Mouse (Mus musculus) heart, postnatal 0 days (tissue): ENCODE results near the gene H2-Q4. TPM values are rescaled to one million over a fixed set of nuclear protein-coding genes. Genes with fewer than 3 reads are reported as not detected.
"Not testable (repeated sequence)": the region's sequence is repeated elsewhere in the genome, so short reads cannot be mapped to it uniquely, and the experiment has no call there.

Experiments used
- ATAC-seq: fragments of 200-750 bp; cut with Nextera tagmentation; 2 replicates; pipeline ENCODE4 v1.8.0; 2017; ENCODE audit warnings: low read depth, moderate number of reproducible peaks, moderate library complexity; ENCODE audit not compliant: insufficient read depth
- DNase-seq: peaks from one replicate; pipeline ENCODE4 v3.0.0-alpha.2; 2016; ENCODE audit warnings: low spot score
- H3K27ac ChIP-seq: fragments of 300-500 bp; sonication (generic); 2 replicates; pipeline ENCODE4 v1.5.1; 2014; ENCODE audit warnings: low read depth, mild to moderate bottlenecking
- H3K27me3 ChIP-seq: fragments of 300-500 bp; sonication (generic); 2 replicates; pipeline ENCODE4 v1.6.1; 2014; ENCODE audit warnings: low read length, mixed read lengths; ENCODE audit not compliant: control insufficient read depth, insufficient read depth
- H3K36me3 ChIP-seq: fragments of 300-500 bp; sonication (generic); replicated peaks from 2 replicates; pipeline ENCODE4 v1.6.1; 2014; ENCODE audit warnings: low read length, mixed read lengths; ENCODE audit not compliant: control insufficient read depth, insufficient read depth
- H3K4me1 ChIP-seq: fragments of 300-500 bp; sonication (generic); 2 replicates; pipeline ENCODE4 v1.6.1; 2014; ENCODE audit warnings: antibody characterized with exemption; ENCODE audit not compliant: control insufficient read depth, insufficient read depth
- H3K4me2 ChIP-seq: fragments of 300-500 bp; sonication (generic); 2 replicates; pipeline ENCODE4 v1.6.1; 2014; ENCODE audit warnings: low read depth, mild to moderate bottlenecking, low read length, moderate library complexity
- H3K4me3 ChIP-seq: fragments of 300-500 bp; sonication (generic); 2 replicates; pipeline ENCODE4 v1.5.1; 2014; ENCODE audit warnings: low read depth, low read length
- H3K9ac ChIP-seq: fragments of 300-500 bp; sonication (generic); replicated peaks from 2 replicates; pipeline ENCODE4 v1.6.1; 2014; ENCODE audit warnings: low read depth, low read length, mixed read lengths
- H3K9me3 ChIP-seq: fragments of 300-500 bp; sonication (generic); replicated peaks from 2 replicates; pipeline ENCODE4 v1.6.1; 2016; ENCODE audit warnings: low read length; ENCODE audit not compliant: control insufficient read depth
- CTCF ChIP-seq: IDR thresholded peaks from 2 replicates; pipeline ENCODE4 v1.5.1; 2016; ENCODE audit warnings: antibody characterized with exemption, control low read depth, low read depth
- WGBS: fragments of 180-500 bp; shearing (Covaris S2); extraction: QIAGEN DNeasy Blood & Tissue Kit; methylation state at CpG from one replicate; pipeline ENCODE4 v1.1.7; 2014; 5-methylcytosine and 5-hydroxymethylcytosine counted together
- polyA plus RNA-seq: library from polyadenylated mRNA; unstranded; fragments of >200 nt; fragmentation: Nextera tagmentation; extraction: Ambion mirVana; gene quantifications from 2 replicates; pipeline ENCODE4 v1.2.1, GENCODE M21; 2015
- total RNA-seq: library from RNA; depleted of rRNA; stranded (reverse); fragments of >200 nt; gene quantifications from 2 replicates; pipeline ENCODE4 v1.2.3, GENCODE M21; 2014; ENCODE audit warnings: low replicate concordance; rRNA removed

Gene H2-Q4
- total and polyA plus RNA-seq, 2 experiments from 2014 or later = 2.8 to 6.9 TPM

DNA sequence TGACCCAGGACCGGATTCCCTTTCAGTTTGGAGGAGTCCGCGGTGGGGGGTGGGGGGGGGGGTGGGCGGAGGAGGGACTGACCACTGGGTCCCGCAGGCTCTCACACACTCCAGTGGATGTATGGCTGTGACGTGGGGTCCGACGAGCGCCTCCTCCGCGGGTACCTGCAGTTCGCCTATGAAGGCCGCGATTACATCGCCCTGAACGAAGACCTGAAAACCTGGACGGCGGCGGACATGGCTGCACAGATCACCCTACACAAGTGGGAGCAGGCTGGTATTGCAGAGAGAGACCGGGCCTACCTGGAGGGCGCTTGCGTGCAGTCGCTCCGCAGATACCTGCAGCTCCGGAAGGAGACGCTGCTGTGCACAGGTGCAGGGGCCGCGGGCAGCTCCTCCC lies 46.1 kb downstream of the H2-Q4 start:
- peak overlapping the region; percentile 41 for H3K4me3 ChIP-seq
- not testable (repeated sequence) for H3K9me3 ChIP-seq, H3K4me1 ChIP-seq, DNase-seq, H3K36me3 ChIP-seq, ATAC-seq, H3K27ac ChIP-seq, H3K9ac ChIP-seq
- peaks cover 26% of the 10 kb centered on the region for H3K27me3 ChIP-seq
- peak overlapping the region; percentile 59 for H3K4me2 ChIP-seq
- WGBS = 17% methylated on average over 25 of the region's 28 CpGs

DNA sequence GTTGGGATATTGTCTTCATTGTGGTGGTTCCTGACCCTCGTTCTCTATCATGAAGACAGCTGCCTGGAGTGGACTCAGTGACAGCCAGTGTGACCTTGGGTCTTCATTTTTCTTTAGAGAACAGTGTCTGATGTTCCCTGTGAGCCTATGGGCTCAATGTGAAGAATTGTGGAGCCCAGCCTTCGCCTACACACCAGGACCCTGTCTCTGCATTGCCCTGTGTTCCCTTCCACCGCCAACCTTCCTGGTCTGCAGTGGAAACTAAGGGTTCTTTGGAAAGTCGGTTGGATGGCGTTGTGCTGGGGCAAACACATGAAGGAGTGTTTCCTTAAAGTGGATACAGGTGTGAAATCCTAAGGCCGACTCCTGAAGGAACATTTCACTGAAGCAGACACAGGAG lies 49.5 kb downstream of the H2-Q4 start:
- H3K9me3 ChIP-seq, H3K9ac ChIP-seq, H3K4me2 ChIP-seq, ATAC-seq, H3K4me1 ChIP-seq, H3K4me3 ChIP-seq, H3K27ac ChIP-seq, H3K36me3 ChIP-seq, DNase-seq: not testable (repeated sequence)
- WGBS = 80% methylated on average over 6 of the region's 6 CpGs
- peaks cover 18% of the 10 kb centered on the region for H3K27me3 ChIP-seq

DNA sequence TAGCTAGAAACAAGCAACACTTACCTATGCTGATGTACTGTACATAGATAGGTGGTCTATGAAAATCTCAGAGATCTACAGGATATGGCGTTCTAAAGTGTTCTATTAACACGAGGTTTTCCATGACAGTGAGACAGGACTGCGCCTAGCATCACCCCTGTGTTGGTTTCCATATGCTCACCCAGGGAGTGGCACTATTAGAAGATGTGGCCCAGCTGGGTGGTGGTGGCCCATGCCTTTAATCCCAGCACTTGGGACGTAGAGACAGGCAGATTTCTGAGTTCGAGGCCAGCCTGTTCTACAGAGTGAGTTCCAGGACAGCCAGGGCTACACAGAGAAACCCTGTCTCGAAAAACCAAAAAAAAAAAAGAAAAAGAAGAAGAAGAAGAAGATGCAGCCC lies 51.3 kb downstream of the H2-Q4 start:
- 77% methylated on average over 6 of the region's 6 CpGs for WGBS
- H3K4me1 ChIP-seq, H3K9me3 ChIP-seq, H3K4me2 ChIP-seq, ATAC-seq, H3K27ac ChIP-seq, H3K9ac ChIP-seq, DNase-seq, H3K36me3 ChIP-seq, H3K4me3 ChIP-seq, H3K27me3 ChIP-seq: not testable (repeated sequence)

DNA sequence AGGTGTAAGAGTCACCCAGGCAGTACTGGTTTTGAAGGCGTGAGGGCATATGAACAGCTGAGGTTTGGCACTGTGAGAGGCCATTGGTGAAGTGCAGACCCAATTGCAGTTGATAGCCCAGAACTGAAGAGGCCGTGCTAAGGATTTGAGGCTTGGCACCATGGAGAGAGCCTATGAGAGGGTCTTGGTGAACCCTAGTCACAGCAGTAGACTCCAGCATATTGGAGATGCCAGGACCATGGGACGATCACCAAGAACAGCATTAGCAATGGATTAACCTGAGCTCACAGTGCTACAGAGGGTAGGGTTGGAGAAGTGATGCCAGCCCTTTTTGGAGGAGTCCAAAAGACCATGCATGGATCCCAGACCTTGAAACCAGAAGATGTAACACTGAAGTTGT lies 52.8 kb downstream of the H2-Q4 start:
- not testable (repeated sequence) for H3K4me1 ChIP-seq, H3K9me3 ChIP-seq, H3K27ac ChIP-seq, DNase-seq, ATAC-seq, H3K36me3 ChIP-seq, H3K9ac ChIP-seq, H3K4me3 ChIP-seq, H3K27me3 ChIP-seq, H3K4me2 ChIP-seq
- 70% methylated on average over 2 of the region's 3 CpGs for WGBS

DNA sequence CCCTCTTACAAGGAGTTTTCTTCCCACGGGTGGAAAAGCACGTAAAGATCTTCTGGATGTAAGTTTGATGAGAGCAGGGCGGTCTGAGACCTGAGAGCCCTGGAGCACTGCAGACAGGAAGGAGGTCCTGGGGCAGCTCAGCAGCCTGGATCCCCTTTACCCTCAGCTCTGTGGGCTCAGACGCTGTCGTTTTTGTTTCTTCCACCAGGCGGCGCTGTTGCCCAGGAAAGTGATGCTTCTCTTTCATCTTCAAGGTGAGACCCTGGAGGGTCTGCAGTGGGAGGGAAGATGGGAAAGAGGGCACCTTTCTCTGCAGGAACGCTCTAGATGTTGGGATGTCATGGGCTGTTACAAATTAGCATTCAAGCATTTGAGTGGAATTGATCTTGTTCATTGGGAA lies 55.4 kb downstream of the H2-Q4 start:
- 7% methylated on average over 8 of the region's 8 CpGs for WGBS
- peaks cover 13% of the 10 kb centered on the region for H3K27me3 ChIP-seq
- not testable (repeated sequence) for H3K9me3 ChIP-seq, H3K36me3 ChIP-seq, H3K9ac ChIP-seq, H3K27ac ChIP-seq, H3K4me3 ChIP-seq, DNase-seq, H3K4me1 ChIP-seq, H3K4me2 ChIP-seq, ATAC-seq
- TF ChIP-seq CTCF = peak; percentile 60

Other genes with a start within 250 kb of the H2-Q4 start
- gene Apom, start 247.6 kb upstream of the H2-Q4 start, total RNA-seq = not detected in 2 replicates
- 0.11 TPM in 2 replicates for gene Apom, start 247.6 kb upstream of the H2-Q4 start, polyA plus RNA-seq
- 188 and 235 TPM in 2 replicates for gene Bag6, start 244.4 kb upstream of the H2-Q4 start, total RNA-seq
- gene Bag6, start 244.4 kb upstream of the H2-Q4 start, polyA plus RNA-seq = 35.6 and 37.7 TPM in 2 replicates
- 99.2 and 120 TPM in 2 replicates for gene Prrc2a, start 214.7 kb upstream of the H2-Q4 start, total RNA-seq
- gene Prrc2a, start 214.7 kb upstream of the H2-Q4 start, polyA plus RNA-seq = 56.6 and 60.7 TPM in 2 replicates
- 1.8 TPM in 1 of 2 replicates, not detected in the other for gene Aif1, start 203.5 kb upstream of the H2-Q4 start, total RNA-seq
- 6.5 and 7.5 TPM in 2 replicates for gene Aif1, start 203.5 kb upstream of the H2-Q4 start, polyA plus RNA-seq
- gene Lst1, start 191.2 kb upstream of the H2-Q4 start, total RNA-seq = 6.6 and 52.7 TPM in 2 replicates
- 7.0 and 9.7 TPM in 2 replicates for gene Lst1, start 191.2 kb upstream of the H2-Q4 start, polyA plus RNA-seq
- gene Ltb, start 185.2 kb upstream of the H2-Q4 start, total RNA-seq = 0.27 and 1.0 TPM in 2 replicates
- gene Ltb, start 185.2 kb upstream of the H2-Q4 start, polyA plus RNA-seq = 0.33 and 0.48 TPM in 2 replicates
- 0.53 TPM in 1 of 2 replicates, not detected in the other for gene Tnf, start 177.6 kb upstream of the H2-Q4 start, total RNA-seq
- gene Tnf, start 177.6 kb upstream of the H2-Q4 start, polyA plus RNA-seq = 0.12 and 0.21 TPM in 2 replicates
- gene Lta, start 174.3 kb upstream of the H2-Q4 start, total RNA-seq = not detected in 2 replicates
- gene Lta, start 174.3 kb upstream of the H2-Q4 start, polyA plus RNA-seq = not detected in 2 replicates
- 0.93 TPM in 1 of 2 replicates, not detected in the other for gene Gm16181, start 158.8 kb upstream of the H2-Q4 start, total RNA-seq
- gene Gm16181, start 158.8 kb upstream of the H2-Q4 start, polyA plus RNA-seq = 0.81 and 0.87 TPM in 2 replicates
- gene Atp6v1g2, start 146.0 kb upstream of the H2-Q4 start, total RNA-seq = 3.2 and 3.7 TPM in 2 replicates
- gene Atp6v1g2, start 146.0 kb upstream of the H2-Q4 start, polyA plus RNA-seq = 10.6 and 10.7 TPM in 2 replicates
- gene Nfkbil1, start 143.8 kb upstream of the H2-Q4 start, total RNA-seq = 14.3 and 33.4 TPM in 2 replicates
- gene Nfkbil1, start 143.8 kb upstream of the H2-Q4 start, polyA plus RNA-seq = 6.7 and 7.0 TPM in 2 replicates
- gene Ddx39b, start 137.9 kb upstream of the H2-Q4 start, total RNA-seq = 148 and 162 TPM in 2 replicates
- 131 TPM in 2 replicates for gene Ddx39b, start 137.9 kb upstream of the H2-Q4 start, polyA plus RNA-seq
- gene H2-D1, start 116.9 kb upstream of the H2-Q4 start, total RNA-seq = 65.4 and 104 TPM in 2 replicates
- gene H2-D1, start 116.9 kb upstream of the H2-Q4 start, polyA plus RNA-seq = 105 and 113 TPM in 2 replicates
- not detected in 2 replicates for gene H2-Q1, start 59.2 kb upstream of the H2-Q4 start, total RNA-seq
- not detected in 2 replicates for gene H2-Q1, start 59.2 kb upstream of the H2-Q4 start, polyA plus RNA-seq
- gene H2-Q2, start 37.4 kb upstream of the H2-Q4 start, total RNA-seq = not detected in 2 replicates
- 0.14 and 0.22 TPM in 2 replicates for gene H2-Q2, start 37.4 kb upstream of the H2-Q4 start, polyA plus RNA-seq
- 0.19 and 1.8 TPM in 2 replicates for gene H2-Q6, start 45.2 kb downstream of the H2-Q4 start, total RNA-seq
- 0.26 TPM in 2 replicates for gene H2-Q6, start 45.2 kb downstream of the H2-Q4 start, polyA plus RNA-seq
- not detected in 2 replicates for gene H2-Q7, start 59.5 kb downstream of the H2-Q4 start, total RNA-seq
- 1.1 TPM in 2 replicates for gene H2-Q7, start 59.5 kb downstream of the H2-Q4 start, polyA plus RNA-seq
- not detected in 2 replicates for gene H2-Q10, start 90.5 kb downstream of the H2-Q4 start, total RNA-seq
- 0.10 and 0.11 TPM in 2 replicates for gene H2-Q10, start 90.5 kb downstream of the H2-Q4 start, polyA plus RNA-seq
- gene Pou5f1, start 126.4 kb downstream of the H2-Q4 start, total RNA-seq = not detected in 2 replicates
- gene Pou5f1, start 126.4 kb downstream of the H2-Q4 start, polyA plus RNA-seq = not detected in 2 replicates
- gene Tcf19, start 137.2 kb downstream of the H2-Q4 start, total RNA-seq = 58.8 and 68.0 TPM in 2 replicates
- 21.3 and 23.3 TPM in 2 replicates for gene Tcf19, start 137.2 kb downstream of the H2-Q4 start, polyA plus RNA-seq
- 4.8 and 30.8 TPM in 2 replicates for gene Cchcr1, start 137.5 kb downstream of the H2-Q4 start, total RNA-seq
- 4.5 and 4.8 TPM in 2 replicates for gene Cchcr1, start 137.5 kb downstream of the H2-Q4 start, polyA plus RNA-seq
- gene Psors1c2, start 153.6 kb downstream of the H2-Q4 start, total RNA-seq = 1.3 TPM in 1 of 2 replicates, not detected in the other
- gene Psors1c2, start 153.6 kb downstream of the H2-Q4 start, polyA plus RNA-seq = 0.14 TPM in 1 of 2 replicates, not detected in the other
- 0.23 and 0.89 TPM in 2 replicates for gene Cdsn, start 172.5 kb downstream of the H2-Q4 start, total RNA-seq
- gene Cdsn, start 172.5 kb downstream of the H2-Q4 start, polyA plus RNA-seq = 0.37 and 0.48 TPM in 2 replicates
- gene 2300002M23Rik, start 187.8 kb downstream of the H2-Q4 start, total RNA-seq = not detected in 2 replicates
- not detected in 2 replicates for gene 2300002M23Rik, start 187.8 kb downstream of the H2-Q4 start, polyA plus RNA-seq
- not detected in 2 replicates for gene Sfta2, start 221.9 kb downstream of the H2-Q4 start, total RNA-seq
- gene Sfta2, start 221.9 kb downstream of the H2-Q4 start, polyA plus RNA-seq = not detected in 2 replicates
- gene Gm9573, start 247.0 kb downstream of the H2-Q4 start, total RNA-seq = not detected in 2 replicates
- gene Gm9573, start 247.0 kb downstream of the H2-Q4 start, polyA plus RNA-seq = not detected in 2 replicates